Mouse (Mus musculus) lung, adult 2 months (tissue): ENCODE data around the gene Abca17.

ENCODE experiments used
- CTCF ChIP-seq: fragments of 200-500 bp; IDR thresholded peaks from 2 replicates; pipeline ENCODE4 v1.5.1; 2011; ENCODE audit warnings: mild to moderate bottlenecking, low read length, control low read depth; ENCODE audit not compliant: insufficient read depth
- POLR2A ChIP-seq: fragments of 200-500 bp; IDR thresholded peaks from 2 replicates; pipeline ENCODE4 v1.6.1; 2011; ENCODE audit warnings: low read depth, mild to moderate bottlenecking, control low read depth, low read length, borderline replicate concordance; ENCODE audit errors: extremely low read depth

DNA sequence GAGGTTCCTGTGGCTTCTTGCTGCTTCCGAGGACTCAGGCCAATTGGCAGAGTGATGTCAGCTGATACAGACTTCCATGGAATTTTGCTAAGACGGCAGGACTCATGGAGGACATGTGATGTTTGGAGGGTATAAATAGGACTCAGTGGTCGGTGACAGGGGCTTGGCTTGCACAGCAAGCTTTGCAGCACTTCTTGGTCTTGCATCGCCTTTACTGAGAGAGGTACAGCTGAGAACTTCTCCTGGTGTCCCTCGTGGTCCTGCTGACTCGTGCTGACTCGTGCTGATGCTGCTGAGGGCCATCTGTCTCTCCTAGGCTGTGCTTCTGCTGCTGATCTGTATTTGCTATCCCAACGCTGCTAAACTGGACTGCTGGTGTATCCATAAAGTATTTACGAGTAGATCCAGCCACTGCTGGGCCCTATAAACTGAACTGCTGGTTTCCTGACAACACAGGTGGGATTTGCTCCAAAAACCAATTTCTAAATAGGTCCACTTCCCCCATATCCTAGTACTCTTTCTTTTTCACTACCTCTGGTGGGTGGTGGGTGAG, 67.5 kb downstream of the Abca17 start:
- TF ChIP-seq CTCF (no peak), POLR2A (no peak)
